Mouse (Mus musculus) bone marrow macrophage, adult 2 months (primary cell): ENCODE data around the gene Gprc5a. TPM values are rescaled to one million over a fixed set of nuclear protein-coding genes. Genes with fewer than 3 reads are reported as not detected.

Source experiments
- H3K27ac ChIP-seq: 2 replicates; pipeline ENCODE4 v1.5.1; 2012; ENCODE audit warnings: low read depth, low read length; ENCODE audit not compliant: insufficient read depth
- H3K4me1 ChIP-seq: 2 replicates; pipeline ENCODE4 v1.6.1; 2012; ENCODE audit warnings: low read length; ENCODE audit not compliant: control insufficient read depth, insufficient read depth
- H3K4me3 ChIP-seq: 2 replicates; pipeline ENCODE4 v1.5.1; 2012; ENCODE audit warnings: mild to moderate bottlenecking, low read length, moderate library complexity; ENCODE audit not compliant: insufficient read depth
- CTCF ChIP-seq: IDR thresholded peaks from 2 replicates; pipeline ENCODE4 v1.5.1; 2012; ENCODE audit warnings: low read depth, mild to moderate bottlenecking, low read length, moderate library complexity
- POLR2A ChIP-seq: IDR thresholded peaks from 2 replicates; pipeline ENCODE4 v1.6.1; 2012; ENCODE audit warnings: mild to moderate bottlenecking, low read depth, low read length, borderline replicate concordance
- polyA plus RNA-seq: library from polyadenylated mRNA; stranded (reverse); fragments of >200 nt; gene quantifications from 2 replicates; pipeline ENCODE4 v1.2.4, GENCODE M21; 2012; ENCODE audit not compliant: missing spikeins, insufficient read depth, insufficient read length

Gprc5a gene
- polyA plus RNA-seq, 1 experiment, result not detected

DNA sequence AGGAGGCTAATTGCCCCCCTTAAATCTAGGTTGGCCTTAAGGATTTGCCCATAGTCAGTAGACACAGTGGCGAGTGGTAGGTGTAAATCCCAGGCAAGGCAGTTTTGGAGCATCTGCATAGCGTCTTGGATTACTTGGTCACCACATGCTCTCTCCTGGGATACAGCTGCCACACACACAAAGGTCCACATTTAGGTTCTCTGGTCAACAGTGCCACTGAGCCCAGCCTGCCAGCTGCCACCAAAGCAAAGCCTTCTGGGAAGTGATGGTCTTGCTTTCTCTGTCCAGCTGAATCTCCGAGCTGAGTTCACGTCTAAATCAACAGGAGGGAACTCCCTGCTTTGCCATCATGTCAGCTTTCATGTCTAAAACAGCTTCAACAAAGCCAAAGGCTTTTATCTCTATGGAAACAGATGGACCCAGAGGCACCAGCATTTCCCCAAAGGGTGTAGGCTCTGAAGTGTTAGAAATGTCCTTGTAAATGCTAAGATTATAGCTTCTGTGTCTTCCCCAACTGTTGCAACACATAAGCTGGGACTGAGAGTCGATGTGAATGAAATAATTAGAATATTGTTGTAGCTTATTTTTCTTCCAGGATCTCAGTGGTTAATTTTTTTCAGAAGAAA is 59.4 kb downstream of the Gprc5a start:
- TF ChIP-seq POLR2A (no peak), CTCF (no peak)
- Histone ChIP-seq H3K4me3 (no peak overlapping the region), H3K27ac (no peak overlapping the region), H3K4me1 (no peaks in the 10 kb centered on the region)

- Histone ChIP-seq H3K27ac (no peak overlapping the region), H3K4me3 (no peak overlapping the region), H3K4me1 (peaks cover 20% of the 10 kb centered on the region)
- TF ChIP-seq POLR2A (no peak), CTCF (no peak)
Observed at GRCm38 (mm10) chr6:135133086-135133485, 67.6 kb downstream of the Gprc5a start.

DNA sequence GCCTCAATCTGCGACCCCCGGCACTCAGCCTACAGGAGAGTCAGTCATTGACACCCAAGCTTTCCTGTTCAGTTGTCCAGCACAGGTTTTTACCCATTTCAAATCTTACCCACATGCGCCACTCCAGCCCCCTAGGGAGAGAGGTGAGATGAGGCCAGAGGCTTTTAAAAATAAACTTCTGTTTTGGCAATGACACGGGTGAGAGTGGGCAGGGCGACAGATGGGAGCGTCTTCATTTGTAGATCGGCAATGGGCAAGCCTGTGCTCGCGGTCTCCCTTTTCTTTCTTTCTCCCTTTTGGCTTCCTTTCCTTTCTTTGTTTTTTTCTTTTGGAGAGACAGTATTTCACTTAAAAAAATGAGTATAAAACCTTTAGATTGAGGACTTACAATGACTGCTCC is 68.0 kb downstream of the Gprc5a start:
- Histone ChIP-seq H3K4me3 (no peak overlapping the region), H3K27ac (no peak overlapping the region), H3K4me1 (peaks cover 20% of the 10 kb centered on the region)
- TF ChIP-seq POLR2A (no peak), CTCF (no peak)

Other genes with a start within 250 kb of the Gprc5a start
- 14.0 and 14.2 TPM in 2 replicates for gene Crebl2, start 235.5 kb upstream of the Gprc5a start, polyA plus RNA-seq
- 6.6 and 7.3 TPM in 2 replicates for gene Gpr19, start 167.1 kb upstream of the Gprc5a start, polyA plus RNA-seq
- gene Cdkn1b, start 145.2 kb upstream of the Gprc5a start, polyA plus RNA-seq, result 84.8 and 88.6 TPM in 2 replicates
- gene Apold1, start 83.9 kb upstream of the Gprc5a start, polyA plus RNA-seq, result 0.29 and 0.36 TPM in 2 replicates
- 70.4 and 73.4 TPM in 2 replicates for gene Ddx47, start 54.0 kb upstream of the Gprc5a start, polyA plus RNA-seq
- not detected in 2 replicates for gene Gprc5d, start 52.6 kb downstream of the Gprc5a start, polyA plus RNA-seq
- gene Fam234b, start 132.3 kb downstream of the Gprc5a start, polyA plus RNA-seq, result 5.7 and 6.7 TPM in 2 replicates
- gene Hebp1, start 132.4 kb downstream of the Gprc5a start, polyA plus RNA-seq, result 27.4 and 28.7 TPM in 2 replicates
- 1.2 TPM in 1 of 2 replicates, not detected in the other for gene Gsg1, start 188.7 kb downstream of the Gprc5a start, polyA plus RNA-seq
- gene Pbp2, start 244.8 kb downstream of the Gprc5a start, polyA plus RNA-seq, result not detected in 2 replicates